Mouse (Mus musculus) cortical plate, adult 2 months (tissue): ENCODE results near the gene Arnt2.

Source experiments
- CTCF ChIP-seq: fragments of 200-500 bp; IDR thresholded peaks from 2 replicates; pipeline ENCODE4 v1.5.1; 2011; ENCODE audit warnings: mild to moderate bottlenecking, control low read depth, low read length; ENCODE audit not compliant: insufficient read depth; ENCODE audit errors: extremely low read depth
- POLR2A ChIP-seq: fragments of 200-500 bp; IDR thresholded peaks from 2 replicates; pipeline ENCODE4 v1.6.1; 2011; ENCODE audit warnings: mild to moderate bottlenecking, low read length, control low read depth; ENCODE audit not compliant: insufficient read depth; ENCODE audit errors: extremely low read depth

- no peak for TF ChIP-seq CTCF
- TF ChIP-seq POLR2A = no peak
Observed at GRCm38 (mm10) chr7:84332295-84333168, 77.4 kb downstream of the Arnt2 start.
